Mouse (Mus musculus) liver, embryonic 15.5 days (tissue): ENCODE measurements around the gene Cse1l. TPM values are rescaled to one million over a fixed set of nuclear protein-coding genes. Genes with fewer than 3 reads are reported as not detected.
A peak's percentile ranks its signal among the peaks of the same experiment; 100 is the strongest.

Source experiments
- ATAC-seq: fragments of 200-750 bp; cut with Nextera tagmentation; 2 replicates; pipeline ENCODE4 v1.8.0; 2017; ENCODE audit warnings: moderate number of reproducible peaks, mild to moderate bottlenecking, moderate library complexity; ENCODE audit not compliant: insufficient read depth
- H3K27ac ChIP-seq: fragments of 300-500 bp; sonication (generic); replicated peaks from 2 replicates; pipeline ENCODE4 v1.5.1; 2015; ENCODE audit warnings: mild to moderate bottlenecking, inconsistent platforms
- H3K27me3 ChIP-seq: fragments of 300-500 bp; sonication (generic); 2 replicates; pipeline ENCODE4 v1.6.1; 2015; ENCODE audit warnings: mild to moderate bottlenecking, inconsistent platforms
- H3K36me3 ChIP-seq: fragments of 300-500 bp; sonication (generic); replicated peaks from 2 replicates; pipeline ENCODE4 v1.6.1; 2015; ENCODE audit warnings: moderate library complexity, mild to moderate bottlenecking, inconsistent platforms
- H3K4me1 ChIP-seq: fragments of 300-500 bp; sonication (generic); replicated peaks from 2 replicates; pipeline ENCODE4 v1.6.1; 2015; ENCODE audit warnings: inconsistent platforms
- H3K4me2 ChIP-seq: fragments of 300-500 bp; sonication (generic); 2 replicates; pipeline ENCODE4 v1.6.1; 2015; ENCODE audit warnings: moderate library complexity, mild to moderate bottlenecking, inconsistent platforms
- H3K4me3 ChIP-seq: fragments of 300-500 bp; sonication (generic); replicated peaks from 2 replicates; pipeline ENCODE4 v1.5.1; 2015; ENCODE audit warnings: mild to moderate bottlenecking, inconsistent platforms
- H3K9ac ChIP-seq: fragments of 300-500 bp; sonication (generic); 2 replicates; pipeline ENCODE4 v1.6.1; 2015; ENCODE audit warnings: moderate library complexity, mild to moderate bottlenecking, inconsistent platforms
- H3K9me3 ChIP-seq: fragments of 300-500 bp; sonication (generic); replicated peaks from 2 replicates; pipeline ENCODE4 v1.6.1; 2016; ENCODE audit warnings: inconsistent platforms
- whole genome bisulfite sequencing: fragments of 180-500 bp; shearing (Covaris S2); methylation state at CpG from one replicate; pipeline ENCODE4 v1.1.7; 2015; ENCODE audit warnings: mixed read lengths; ENCODE audit not compliant: insufficient replicate concordance; 5-methylcytosine and 5-hydroxymethylcytosine counted together
- polyA plus RNA-seq: library from polyadenylated mRNA; unstranded; fragments of >200 nt; fragmentation: Nextera tagmentation; extraction: Ambion mirVana; gene quantifications from 2 replicates; pipeline ENCODE4 v1.2.1, GENCODE M21; 2015

The Cse1l gene
- polyA plus RNA-seq, 1 experiment from 2014 or later, result 50.6 TPM

- WGBS, result 49% methylated on average over 6 of the region's 6 CpGs
- H3K27me3 ChIP-seq, result no peaks in the 10 kb centered on the region
- H3K9ac ChIP-seq, result no peak overlapping the region
- no peak for ATAC-seq
- peak overlapping the region; percentile 55 for H3K27ac ChIP-seq
- no peak overlapping the region for H3K4me2 ChIP-seq
- no peaks in the 10 kb centered on the region for H3K9me3 ChIP-seq
- H3K36me3 ChIP-seq, result no peaks in the 10 kb centered on the region
- no peak overlapping the region for H3K4me3 ChIP-seq
- H3K4me1 ChIP-seq, result peaks cover 65% of the 10 kb centered on the region
Measured at GRCm38 (mm10) chr2:166974177-166974872, 68.5 kb downstream of the Cse1l start.

- no peak overlapping the region for H3K9ac ChIP-seq
- no peak overlapping the region for H3K4me3 ChIP-seq
- no peaks in the 10 kb centered on the region for H3K36me3 ChIP-seq
- 34% methylated on average over 3 of the region's 3 CpGs for WGBS
- H3K27me3 ChIP-seq, result no peaks in the 10 kb centered on the region
- ATAC-seq, result no peak
- H3K4me1 ChIP-seq, result peaks cover 61% of the 10 kb centered on the region
- peak overlapping the region; percentile 61 for H3K27ac ChIP-seq
- H3K4me2 ChIP-seq, result peak overlapping the region; percentile 37
- no peaks in the 10 kb centered on the region for H3K9me3 ChIP-seq
Measured at GRCm38 (mm10) chr2:166976356-166976755, 70.5 kb downstream of the Cse1l start.

- H3K27ac ChIP-seq, result peak overlapping the region; percentile 35
- no peak overlapping the region for H3K9ac ChIP-seq
- H3K4me3 ChIP-seq, result no peak overlapping the region
- H3K36me3 ChIP-seq, result no peaks in the 10 kb centered on the region
- WGBS, result 18% methylated on average over 3 of the region's 3 CpGs
- H3K4me2 ChIP-seq, result no peak overlapping the region
- no peaks in the 10 kb centered on the region for H3K9me3 ChIP-seq
- H3K4me1 ChIP-seq, result peaks cover 52% of the 10 kb centered on the region
- no peak for ATAC-seq
- H3K27me3 ChIP-seq, result no peaks in the 10 kb centered on the region
Measured at GRCm38 (mm10) chr2:166977490-166977889, 71.7 kb downstream of the Cse1l start.

GRCm38 (mm10) chr2:166980161-166980560, 74.3 kb downstream of the Cse1l start:
- no peak for ATAC-seq
- 34% methylated on average over 2 of the region's 2 CpGs for WGBS

GRCm38 (mm10) chr2:166983351-166983894, 77.6 kb downstream of the Cse1l start:
- H3K27ac ChIP-seq, result no peak overlapping the region
- H3K4me2 ChIP-seq, result no peak overlapping the region
- H3K4me3 ChIP-seq, result no peak overlapping the region
- peaks cover 22% of the 10 kb centered on the region for H3K4me1 ChIP-seq
- no peaks in the 10 kb centered on the region for H3K27me3 ChIP-seq
- H3K9me3 ChIP-seq, result no peaks in the 10 kb centered on the region
- WGBS, result 67% methylated on average over 4 of the region's 4 CpGs
- no peak overlapping the region for H3K9ac ChIP-seq
- no peaks in the 10 kb centered on the region for H3K36me3 ChIP-seq
- no peak for ATAC-seq

More at GRCm38 (mm10) chr2:166980161-166980560, 74.3 kb downstream of the Cse1l start:
- Histone ChIP-seq H3K9ac (no peak overlapping the region), H3K4me3 (no peak overlapping the region), H3K27ac (no peak overlapping the region; the same call in 1 of the 2 replicates), H3K4me1 (peaks cover 42% of the 10 kb centered on the region), H3K27me3 (no peaks in the 10 kb centered on the region), H3K4me2 (no peak overlapping the region), H3K9me3 (no peaks in the 10 kb centered on the region), H3K36me3 (no peaks in the 10 kb centered on the region)

GRCm38 (mm10) chr2:166990861-166991260, 85.0 kb downstream of the Cse1l start:
- Histone ChIP-seq H3K9me3 (no peaks in the 10 kb centered on the region), H3K9ac (no peak overlapping the region), H3K27ac (0 out of 2 replicates have a peak overlapping the region, but pooled peaks have one; percentile 16), H3K4me2 (no peak overlapping the region), H3K36me3 (no peaks in the 10 kb centered on the region), H3K27me3 (no peaks in the 10 kb centered on the region), H3K4me3 (no peak overlapping the region), H3K4me1 (peaks cover 69% of the 10 kb centered on the region)
- WGBS, result 49% methylated on average over 7 of the region's 7 CpGs
- no peak for ATAC-seq

GRCm38 (mm10) chr2:166991945-166992344, 86.1 kb downstream of the Cse1l start:
- ATAC-seq, result no peak
- peaks cover 75% of the 10 kb centered on the region for H3K4me1 ChIP-seq
- H3K9ac ChIP-seq, result no peak overlapping the region
- H3K36me3 ChIP-seq, result no peaks in the 10 kb centered on the region
- H3K4me2 ChIP-seq, result peak overlapping the region; percentile 88
- H3K27me3 ChIP-seq, result no peaks in the 10 kb centered on the region
- no peaks in the 10 kb centered on the region for H3K9me3 ChIP-seq
- H3K27ac ChIP-seq, result peak overlapping the region; percentile 72
- no peak overlapping the region for H3K4me3 ChIP-seq

- Histone ChIP-seq H3K36me3 (no peaks in the 10 kb centered on the region), H3K4me1 (peaks cover 56% of the 10 kb centered on the region), H3K9ac (peak overlapping the region; percentile 97), H3K27me3 (no peaks in the 10 kb centered on the region), H3K4me3 (peak overlapping the region; percentile 89), H3K9me3 (no peaks in the 10 kb centered on the region), H3K27ac (peak overlapping the region; percentile 94), H3K4me2 (peak overlapping the region; percentile 88)
- peak; percentile 23 for ATAC-seq
- under 1% methylated on average over 28 of the region's 28 CpGs for WGBS
Measured at GRCm38 (mm10) chr2:166995021-166995795, 89.4 kb downstream of the Cse1l start.

Other genes starting within 250 kb of the Cse1l start
- gene Prex1, start 192.2 kb upstream of the Cse1l start, polyA plus RNA-seq, result 13.7 TPM in 2 replicates
- 2.6 and 3.1 TPM in 2 replicates for gene Trp53rkb, start 113.5 kb upstream of the Cse1l start, polyA plus RNA-seq
- gene Arfgef2, start 100.5 kb upstream of the Cse1l start, polyA plus RNA-seq, result 4.0 and 4.2 TPM in 2 replicates
- 24.2 and 26.2 TPM in 2 replicates for gene Stau1, start 90.3 kb downstream of the Cse1l start, polyA plus RNA-seq
- 35.7 and 37.6 TPM in 2 replicates for gene Ddx27, start 109.2 kb downstream of the Cse1l start, polyA plus RNA-seq
- 9.8 and 11.2 TPM in 2 replicates for gene Znfx1, start 157.0 kb downstream of the Cse1l start, polyA plus RNA-seq